Mouse (Mus musculus) layer of hippocampus, adult 8-10 months (tissue): Measurements from ENCODE around the gene Car3. TPM values are rescaled to one million over a fixed set of nuclear protein-coding genes. Genes with fewer than 3 reads are reported as not detected.
A peak's percentile ranks its signal among the peaks of the same experiment; 100 is the strongest.
"Not testable (repeated sequence)": the region's sequence is repeated elsewhere in the genome, so short reads cannot be mapped to it uniquely, and the experiment has no call there.

Experiments
- DNase-seq, 2 experiments: peaks; one replicate each; pipeline ENCODE4 v3.0.0; 2022; ENCODE audit warnings: low spot score in 2 of 2
- total RNA-seq, 4 experiments: library from RNA; stranded (reverse); gene quantifications; 2 replicates each; pipeline ENCODE4 v1.2.4; 2022

Gene Car3
- 1 to 10 TPM in 2 of 4 experiments, under 1 TPM in 2; 0.56 to 1.3 (median 1.00) TPM for total RNA-seq

GRCm38 (mm10) chr3:14863022-14863711, at the start of gene Car3:
TSS of gene Car3 (plus strand) at chr3:14863512.
- no peak for DNase-seq

- DNase-seq = not testable (repeated sequence)
Observed at GRCm38 (mm10) chr3:14815396-14815795, 47.9 kb upstream of the Car3 start.

GRCm38 (mm10) chr3:14819844-14820504, 43.3 kb upstream of the Car3 start:
- no peak for DNase-seq

- DNase-seq = no peak
Observed at GRCm38 (mm10) chr3:14828896-14829295, 34.4 kb upstream of the Car3 start.

GRCm38 (mm10) chr3:14831219-14831835, 32.0 kb upstream of the Car3 start:
- DNase-seq = no peak

GRCm38 (mm10) chr3:14832766-14833165, 30.5 kb upstream of the Car3 start:
- DNase-seq = no peak

- no peak for DNase-seq
Observed at GRCm38 (mm10) chr3:14838936-14839335, 24.4 kb upstream of the Car3 start.

GRCm38 (mm10) chr3:14839466-14840118, 23.7 kb upstream of the Car3 start:
- DNase-seq = no peak

GRCm38 (mm10) chr3:14848587-14849254, 14.6 kb upstream of the Car3 start:
- no peak for DNase-seq

- no peak for DNase-seq
Observed at GRCm38 (mm10) chr3:14853966-14854365, 9.3 kb upstream of the Car3 start.

- DNase-seq = no peak
Observed at GRCm38 (mm10) chr3:14854446-14854845, 8.9 kb upstream of the Car3 start.

GRCm38 (mm10) chr3:14857874-14858273, 5.4 kb upstream of the Car3 start:
- DNase-seq = no peak

GRCm38 (mm10) chr3:14860291-14860690, 3.0 kb upstream of the Car3 start:
- no peak for DNase-seq

GRCm38 (mm10) chr3:14861165-14861564, 2.1 kb upstream of the Car3 start:
- no peak for DNase-seq

GRCm38 (mm10) chr3:14861787-14862186, 1.5 kb upstream of the Car3 start:
- DNase-seq = no peak

GRCm38 (mm10) chr3:14862654-14863021, 674 bp upstream of the Car3 start:
- no peak for DNase-seq

- DNase-seq = no peak
Observed at GRCm38 (mm10) chr3:14863922-14864321, 610 bp downstream of the Car3 start.

GRCm38 (mm10) chr3:14865941-14866340, 2.6 kb downstream of the Car3 start:
- DNase-seq = no peak

GRCm38 (mm10) chr3:14869779-14870178, 6.5 kb downstream of the Car3 start:
- peak; percentile 45 to 68 for DNase-seq

- no peak for DNase-seq
Observed at GRCm38 (mm10) chr3:14870528-14870927, 7.2 kb downstream of the Car3 start.

GRCm38 (mm10) chr3:14871386-14871785, 8.1 kb downstream of the Car3 start:
- DNase-seq = no peak
